Mouse (Mus musculus): ENCODE data around the gene Lhx3.

GRCm38 (mm10) chr2:26234253-26234652 lies 26.2 kb upstream of the Lhx3 start:
- TF ChIP-seq CTCF (IDR thresholded peaks at IDR 0.05) (no peak), EP300 (IDR thresholded peaks at IDR 0.05) (no peak)
